In genomic region chr1:144053401-144053800, GRCm38 (mm10) we compare ENCODE assay signal across 24 mouse cellular contexts.
"Had no signal": no experiment of that assay in that cellular context is flagged by ENCODE, and none has a peak within 500 bp of the region (broad histone marks: within the 10 kb centered on the region; RNA-seq: fewer than 3 reads in every experiment).

No protein-coding gene starts in this region.

- H3K4me3 ChIP-seq: gastrocnemius, adult 2 months; hindbrain, embryonic 13.5 days; hindbrain, embryonic 15.5 days; kidney, embryonic 15.5 days; limb, embryonic 13.5 days; limb, embryonic 15.5 days; liver, embryonic 13.5 days; liver, embryonic 15.5 days had no signal

- H3K36me3 ChIP-seq: hindbrain, embryonic 13.5 days; hindbrain, embryonic 15.5 days; kidney, embryonic 15.5 days; limb, embryonic 13.5 days; limb, embryonic 15.5 days; liver, embryonic 13.5 days; liver, embryonic 15.5 days had no signal

- H3K27me3 ChIP-seq: hindbrain, embryonic 13.5 days; hindbrain, embryonic 15.5 days; kidney, embryonic 15.5 days; limb, embryonic 13.5 days; limb, embryonic 15.5 days; liver, embryonic 13.5 days; liver, embryonic 15.5 days had no signal

- H3K4me2 ChIP-seq: hindbrain, embryonic 13.5 days; hindbrain, embryonic 15.5 days; kidney, embryonic 15.5 days; limb, embryonic 13.5 days; limb, embryonic 15.5 days; liver, embryonic 11.5 days; liver, embryonic 13.5 days; liver, embryonic 15.5 days had no signal

- H3K27ac ChIP-seq: gastrocnemius, adult 2 months; hindbrain, embryonic 13.5 days; hindbrain, embryonic 15.5 days; hindbrain, postnatal 0 days; kidney, embryonic 15.5 days; kidney, postnatal 0 days; limb, embryonic 13.5 days; limb, embryonic 15.5 days; liver, embryonic 13.5 days; liver, embryonic 15.5 days had no signal

- ATAC-seq: forebrain, embryonic 16.5 days; hindbrain, postnatal 0 days; intestine, embryonic 16.5 days; liver, postnatal 0 days had no signal

- H3K4me1 ChIP-seq: hindbrain, embryonic 13.5 days; hindbrain, embryonic 15.5 days; kidney, embryonic 15.5 days; limb, embryonic 13.5 days; limb, embryonic 15.5 days; liver, embryonic 13.5 days; liver, embryonic 15.5 days had no signal

- H3K9me3 ChIP-seq: hindbrain, embryonic 13.5 days; hindbrain, embryonic 15.5 days; kidney, embryonic 15.5 days; limb, embryonic 13.5 days; limb, embryonic 15.5 days; liver, embryonic 13.5 days; liver, embryonic 15.5 days had no signal

- H3K9ac ChIP-seq: hindbrain, embryonic 13.5 days; hindbrain, embryonic 15.5 days; kidney, embryonic 15.5 days; limb, embryonic 13.5 days; limb, embryonic 15.5 days; liver, embryonic 13.5 days; liver, embryonic 15.5 days; liver, postnatal 0 days had no signal

- DNase-seq: gastrocnemius, adult 2 months; gastrocnemius, postnatal 10 days; gastrocnemius, postnatal 25 days; kidney, adult 11 months; kidney, adult 2 months; kidney, adult 9 months; kidney, postnatal 14 days; kidney, postnatal 36 days; layer of hippocampus, adult 9-11 months; layer of hippocampus, postnatal 36 days; left cerebral cortex, postnatal 4 days; liver, embryonic 13.5 days; liver, postnatal 0 days had no signal
